Mouse (Mus musculus) bone marrow macrophage, adult 2 months (primary cell): ENCODE results near the gene Ptpn22. TPM values are rescaled to one million over a fixed set of nuclear protein-coding genes. Genes with fewer than 3 reads are reported as not detected.

Experiments
- H3K27ac ChIP-seq: 2 replicates; pipeline ENCODE4 v1.5.1; 2012; ENCODE audit warnings: low read depth, low read length; ENCODE audit not compliant: insufficient read depth
- H3K4me1 ChIP-seq: 2 replicates; pipeline ENCODE4 v1.6.1; 2012; ENCODE audit warnings: low read length; ENCODE audit not compliant: control insufficient read depth, insufficient read depth
- H3K4me3 ChIP-seq: 2 replicates; pipeline ENCODE4 v1.5.1; 2012; ENCODE audit warnings: mild to moderate bottlenecking, low read length, moderate library complexity; ENCODE audit not compliant: insufficient read depth
- CTCF ChIP-seq: IDR thresholded peaks from 2 replicates; pipeline ENCODE4 v1.5.1; 2012; ENCODE audit warnings: low read depth, mild to moderate bottlenecking, low read length, moderate library complexity
- POLR2A ChIP-seq: IDR thresholded peaks from 2 replicates; pipeline ENCODE4 v1.6.1; 2012; ENCODE audit warnings: mild to moderate bottlenecking, low read depth, low read length, borderline replicate concordance
- polyA plus RNA-seq: library from polyadenylated mRNA; stranded (reverse); fragments of >200 nt; gene quantifications from 2 replicates; pipeline ENCODE4 v1.2.4, GENCODE M21; 2012; ENCODE audit not compliant: missing spikeins, insufficient read depth, insufficient read length

Ptpn22 gene
- polyA plus RNA-seq, 1 experiment: 76.0 TPM

DNA sequence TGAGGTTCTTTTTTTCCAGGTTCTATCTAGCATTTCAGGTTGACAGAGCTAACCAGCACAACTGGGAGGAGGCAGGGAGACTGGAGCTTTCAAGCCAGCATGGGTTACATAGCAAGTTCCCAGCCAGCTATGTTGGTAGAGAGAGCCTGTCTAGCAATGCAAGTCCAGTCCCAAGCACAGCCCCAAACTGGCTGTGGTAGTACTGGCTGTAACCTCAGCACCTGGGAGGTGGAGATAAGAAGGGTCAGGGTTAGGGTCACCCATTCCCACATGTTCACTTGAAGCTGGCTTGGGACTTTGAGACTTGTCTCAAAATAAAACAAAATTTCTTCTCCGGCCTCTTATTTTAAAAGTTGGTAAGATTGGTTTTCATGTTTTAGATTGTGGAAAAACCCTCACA is 60.5 kb downstream of the Ptpn22 start:
- Histone ChIP-seq H3K4me3 (no peak overlapping the region), H3K27ac (no peak overlapping the region), H3K4me1 (peaks cover 21% of the 10 kb centered on the region)
- TF ChIP-seq POLR2A (no peak), CTCF (no peak)

DNA sequence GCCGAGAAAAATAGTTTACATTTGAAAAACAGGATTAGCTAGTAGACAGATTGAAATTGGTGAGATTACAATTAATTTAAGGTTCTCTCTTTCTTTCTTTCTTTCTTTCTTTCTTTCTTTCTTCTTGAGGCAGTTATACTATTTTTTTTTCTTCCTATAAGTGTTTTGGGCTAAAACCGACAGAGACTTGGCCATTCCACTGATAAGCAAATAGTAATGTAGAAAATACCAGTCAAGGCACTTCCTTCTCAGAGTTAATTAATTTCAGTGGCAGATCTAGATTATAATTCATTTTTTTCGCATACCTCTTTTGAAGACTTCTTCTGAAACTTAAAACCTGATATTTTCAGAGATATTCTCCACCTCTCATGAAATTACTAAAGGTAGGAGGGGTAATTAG is 65.7 kb downstream of the Ptpn22 start:
- no peak overlapping the region for H3K27ac ChIP-seq
- no peak overlapping the region for H3K4me3 ChIP-seq
- no peak for TF ChIP-seq POLR2A
- TF ChIP-seq CTCF: no peak
- peaks cover 20% of the 10 kb centered on the region for H3K4me1 ChIP-seq

DNA sequence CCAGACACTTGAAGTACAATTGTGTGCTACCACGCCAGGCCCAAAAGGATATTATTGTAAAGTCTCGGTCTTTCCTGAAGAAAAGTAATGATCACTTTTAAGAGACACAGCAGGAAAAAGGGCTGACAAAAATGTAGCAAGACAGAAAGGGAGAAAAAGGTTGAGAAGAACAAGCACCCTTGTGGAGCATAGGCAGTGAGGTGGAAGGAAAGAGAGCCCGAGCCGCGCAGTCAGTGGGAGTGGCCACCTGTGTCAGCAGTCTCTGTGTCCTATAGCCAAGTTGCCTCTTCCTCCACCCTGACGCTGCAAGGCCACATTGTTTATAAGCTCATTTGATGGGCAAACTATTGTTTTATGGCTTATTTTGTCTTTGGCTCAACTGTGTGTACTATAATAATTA is 67.9 kb downstream of the Ptpn22 start:
- Histone ChIP-seq H3K4me3 (peak overlapping the region; percentile 18), H3K4me1 (peaks cover 13% of the 10 kb centered on the region), H3K27ac (peak overlapping the region; percentile 31; the same call in 1 of the 2 replicates)
- TF ChIP-seq CTCF: no peak
- no peak for TF ChIP-seq POLR2A

DNA sequence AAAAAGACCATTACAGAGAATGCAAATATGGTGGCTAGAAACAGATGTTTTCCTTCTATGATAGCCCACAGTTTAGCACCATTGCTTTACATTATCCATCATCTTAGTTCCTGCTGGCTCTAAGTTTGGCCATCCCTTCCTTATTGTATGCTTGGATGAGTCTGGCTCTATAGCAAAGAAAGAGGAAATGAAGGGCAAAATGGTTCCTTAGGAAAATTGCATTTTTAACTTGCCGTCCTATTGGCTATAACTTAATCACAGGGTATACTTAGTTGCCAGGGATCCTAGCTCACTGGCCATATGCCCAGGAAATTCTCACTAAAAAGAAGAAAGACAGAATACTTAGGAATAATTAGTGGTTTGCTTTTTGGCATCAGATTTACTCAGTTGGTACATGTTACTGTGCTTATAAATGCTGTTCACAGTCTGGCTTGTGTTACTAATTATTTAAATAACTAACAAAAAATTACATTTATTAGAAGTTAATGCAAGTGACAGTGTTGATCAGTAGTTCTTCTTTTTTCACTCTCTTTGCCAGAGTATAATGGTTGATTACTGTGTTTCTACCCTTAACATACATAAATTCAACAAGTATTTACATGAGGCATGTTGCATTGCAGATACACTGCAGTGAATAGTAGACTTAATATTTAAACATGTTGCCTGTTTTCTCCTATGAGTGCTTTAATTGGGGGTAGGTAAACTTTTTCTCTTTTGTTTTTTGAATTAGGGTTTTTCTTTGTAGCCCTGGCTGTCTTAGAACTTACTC is 85.4 kb downstream of the Ptpn22 start:
- H3K4me1 ChIP-seq: peaks cover 7% of the 10 kb centered on the region

DNA sequence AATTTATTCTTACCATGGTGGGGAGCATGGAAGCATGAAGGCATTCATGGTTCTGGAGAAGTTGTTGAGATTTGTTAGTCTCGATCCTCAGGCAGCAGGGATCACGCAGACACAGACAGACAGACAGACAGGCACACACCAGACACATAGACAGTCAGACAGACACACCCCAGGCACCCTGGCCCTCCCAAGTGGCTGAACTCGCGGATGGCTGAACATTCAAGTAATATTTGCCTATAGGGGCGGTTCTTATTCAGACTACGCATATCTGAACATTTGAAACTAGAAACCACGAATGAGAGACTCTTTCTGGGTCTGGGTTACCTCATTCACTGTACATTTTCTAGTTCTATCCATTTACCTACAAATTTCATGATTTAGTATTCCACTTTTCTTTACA is 89.1 kb downstream of the Ptpn22 start:
- H3K4me3 ChIP-seq: no peak overlapping the region
- TF ChIP-seq POLR2A (no peak), CTCF (no peak)
- peaks cover 12% of the 10 kb centered on the region for H3K4me1 ChIP-seq
- H3K27ac ChIP-seq: no peak overlapping the region

More for the DNA sequence above, 85.4 kb downstream of the Ptpn22 start:
- Histone ChIP-seq H3K4me3 (no peak overlapping the region), H3K27ac (no peak overlapping the region)
- TF ChIP-seq POLR2A: no peak
- TF ChIP-seq CTCF: no peak

- Histone ChIP-seq H3K4me1 (no peaks in the 10 kb centered on the region), H3K4me3 (no peak overlapping the region), H3K27ac (no peak overlapping the region)
- TF ChIP-seq POLR2A (no peak), CTCF (no peak)
These were observed 101.0 kb downstream of the Ptpn22 start for GRCm38 (mm10) chr3:103960622-103961021.

Other genes starting within 250 kb of the Ptpn22 start
- gene Atg4a-ps, start 213.7 kb upstream of the Ptpn22 start, polyA plus RNA-seq: 0.36 and 3.3 TPM in 2 replicates
- gene Olfml3, start 121.8 kb upstream of the Ptpn22 start, polyA plus RNA-seq: 7.6 and 8.3 TPM in 2 replicates
- gene Gm10964, start 120.4 kb upstream of the Ptpn22 start, polyA plus RNA-seq: not detected in 2 replicates
- gene Hipk1, start 68.2 kb upstream of the Ptpn22 start, polyA plus RNA-seq: 63.3 and 82.6 TPM in 2 replicates
- 17.5 and 19.1 TPM in 2 replicates for gene Dclre1b, start 50.4 kb upstream of the Ptpn22 start, polyA plus RNA-seq
- 8.4 and 11.7 TPM in 2 replicates for gene Ap4b1, start 50.3 kb upstream of the Ptpn22 start, polyA plus RNA-seq
- not detected in 2 replicates for gene Gm43064, start 50.2 kb upstream of the Ptpn22 start, polyA plus RNA-seq
- not detected in 2 replicates for gene Bcl2l15, start 27.2 kb upstream of the Ptpn22 start, polyA plus RNA-seq
- gene Rsbn1, start 54.3 kb downstream of the Ptpn22 start, polyA plus RNA-seq: 12.6 and 13.4 TPM in 2 replicates
- 14.0 and 15.6 TPM in 2 replicates for gene Phtf1, start 108.3 kb downstream of the Ptpn22 start, polyA plus RNA-seq